Mouse (Mus musculus) myocyte (in vitro differentiated cells): ENCODE measurements at regions not wholly inside any gene's neighbourhood (a gene's known extent, or its start where the extent isn't known, plus 50 kb on each side); places are given as distances from the start of the nearest gene placed in this dataset.
"Not testable (repeated sequence)": the region's sequence is repeated elsewhere in the genome, so short reads cannot be mapped to it uniquely, and the experiment has no call there.

Source experiments
- H3K27me3 ChIP-seq: one replicate; pipeline ENCODE4 v1.6.1; 2011; ENCODE audit not compliant: control insufficient read depth, insufficient read depth, insufficient read length
- H3K36me3 ChIP-seq: one replicate; pipeline ENCODE4 v1.6.1; 2011; ENCODE audit not compliant: control insufficient read depth, insufficient read depth
- H3K4me2 ChIP-seq: one replicate; pipeline ENCODE4 v1.6.1; 2011; ENCODE audit warnings: low read depth, control low read depth
- H3K4me3 ChIP-seq: one replicate; pipeline ENCODE4 v1.5.1; 2011; ENCODE audit warnings: mild to moderate bottlenecking, control low read depth, moderate library complexity
- H3K79me2 ChIP-seq: one replicate; pipeline ENCODE4 v1.6.1; 2011; ENCODE audit not compliant: control insufficient read depth, insufficient read depth
- H3ac ChIP-seq: one replicate; pipeline ENCODE4 v1.6.1; 2011; ENCODE audit not compliant: control insufficient read depth, insufficient read length
- E2F4 ChIP-seq: IDR thresholded peaks from one replicate; pipeline ENCODE4 v1.6.1; 2011; ENCODE audit warnings: mild to moderate bottlenecking, control low read depth, moderate library complexity; ENCODE audit not compliant: insufficient read depth
- MYOG ChIP-seq, 3 experiments: IDR thresholded peaks; one replicate each; pipeline ENCODE4 v1.6.1; 2011; ENCODE audit warnings: control low read depth in 2 of 3, low read depth in 2 of 3, mild to moderate bottlenecking in 2 of 3; ENCODE audit not compliant: insufficient read length in 2 of 3, control insufficient read depth in 1 of 3, insufficient read depth in 1 of 3
- POLR2A ChIP-seq: IDR thresholded peaks from one replicate; pipeline ENCODE4 v1.6.1; 2011; ENCODE audit warnings: low read depth, mild to moderate bottlenecking, control low read depth, moderate library complexity; ENCODE audit not compliant: insufficient read length
- TCF12 ChIP-seq: IDR thresholded peaks from one replicate; pipeline ENCODE4 v1.6.1; 2011; ENCODE audit warnings: mild to moderate bottlenecking, control low read depth; ENCODE audit not compliant: poor library complexity, insufficient read depth, severe bottlenecking

- no peak overlapping the region for H3ac ChIP-seq
- TF ChIP-seq E2F4 (no peak), MYOG (IDR thresholded peaks at IDR 0.05; ENCODE audit: control insufficient read depth in 1 of 3, insufficient read depth in 1 of 3, insufficient read length in 2 of 3, low read depth in 2 of 3) (no peak)
- no peak overlapping the region for H3K4me3 ChIP-seq
- H3K27me3 ChIP-seq = no peaks in the 10 kb centered on the region
- H3K79me2 ChIP-seq = no peaks in the 10 kb centered on the region
- H3K36me3 ChIP-seq = no peaks in the 10 kb centered on the region
- no peak overlapping the region for H3K4me2 ChIP-seq
Measured at GRCm38 (mm10) chr12:61989471-61989870, 466.5 kb downstream of the Lrfn5 start.

- not testable (repeated sequence) for H3ac ChIP-seq, H3K27me3 ChIP-seq, H3K36me3 ChIP-seq, H3K79me2 ChIP-seq
- Histone ChIP-seq H3K4me2 (peak overlapping the region; percentile 85), H3K4me3 (peak overlapping the region; percentile 28)
Measured at GRCm38 (mm10) chr12:61993858-61994257, 470.9 kb downstream of the Lrfn5 start.

GRCm38 (mm10) chr12:61994294-61994693, 471.3 kb downstream of the Lrfn5 start:
- Histone ChIP-seq H3K4me3 (peak overlapping the region; percentile 28), H3K36me3 (no peaks in the 10 kb centered on the region)
- no peak for TF ChIP-seq TCF12

GRCm38 (mm10) chr12:62013351-62013750, 490.4 kb downstream of the Lrfn5 start:
- no peak overlapping the region for H3K4me3 ChIP-seq
- no peaks in the 10 kb centered on the region for H3K27me3 ChIP-seq
- H3ac ChIP-seq = no peak overlapping the region
- no peaks in the 10 kb centered on the region for H3K36me3 ChIP-seq
- H3K79me2 ChIP-seq = no peaks in the 10 kb centered on the region
- TF ChIP-seq POLR2A (no peak), TCF12 (no peak)
- no peak overlapping the region for H3K4me2 ChIP-seq

More at GRCm38 (mm10) chr12:61994294-61994693, 471.3 kb downstream of the Lrfn5 start:
- no peaks in the 10 kb centered on the region for H3K27me3 ChIP-seq
- H3K79me2 ChIP-seq = no peaks in the 10 kb centered on the region
- H3ac ChIP-seq = no peak overlapping the region
- H3K4me2 ChIP-seq = peak overlapping the region; percentile 85

GRCm38 (mm10) chr12:62017676-62018075, 494.7 kb downstream of the Lrfn5 start:
- not testable (repeated sequence) for H3K36me3 ChIP-seq, H3K4me2 ChIP-seq, H3K27me3 ChIP-seq, H3K79me2 ChIP-seq, H3ac ChIP-seq, H3K4me3 ChIP-seq
